Mouse (Mus musculus) intestine, postnatal 0 days (tissue): ENCODE data around the gene Rgs19. TPM values are rescaled to one million over a fixed set of nuclear protein-coding genes. Genes with fewer than 3 reads are reported as not detected.

Source experiments
- ATAC-seq: fragments of 200-750 bp; cut with Nextera tagmentation; 2 replicates; pipeline ENCODE4 v1.8.0; 2017; ENCODE audit warnings: mild to moderate bottlenecking, moderate TSS enrichment, moderate library complexity
- H3K27ac ChIP-seq: fragments of 300-500 bp; sonication (generic); 2 replicates; pipeline ENCODE4 v1.5.1; 2014; ENCODE audit warnings: mild to moderate bottlenecking, low read depth, low read length, moderate library complexity
- H3K27me3 ChIP-seq: fragments of 300-500 bp; sonication (generic); replicated peaks from 2 replicates; pipeline ENCODE4 v1.6.1; 2014; ENCODE audit warnings: low read length, mixed read lengths; ENCODE audit not compliant: control insufficient read depth, insufficient read depth
- H3K36me3 ChIP-seq: fragments of 300-500 bp; sonication (generic); 2 replicates; pipeline ENCODE4 v1.6.1; 2014; ENCODE audit warnings: mild to moderate bottlenecking, moderate library complexity; ENCODE audit not compliant: control insufficient read depth, insufficient read depth
- H3K4me1 ChIP-seq: fragments of 300-500 bp; sonication (generic); replicated peaks from 2 replicates; pipeline ENCODE4 v1.6.1; 2014; ENCODE audit warnings: antibody characterized with exemption, low read length, mixed read lengths; ENCODE audit not compliant: control insufficient read depth, insufficient read depth
- H3K4me2 ChIP-seq: fragments of 300-500 bp; sonication (generic); replicated peaks from 2 replicates; pipeline ENCODE4 v1.6.1; 2014; ENCODE audit warnings: low read depth, mild to moderate bottlenecking, moderate library complexity
- H3K4me3 ChIP-seq: fragments of 300-500 bp; sonication (generic); 2 replicates; pipeline ENCODE4 v1.5.1; 2014; ENCODE audit warnings: low read depth, low read length
- H3K9ac ChIP-seq: fragments of 300-500 bp; sonication (generic); 2 replicates; pipeline ENCODE4 v1.6.1; 2014; ENCODE audit warnings: mild to moderate bottlenecking, low read depth, low read length
- H3K9me3 ChIP-seq: fragments of 300-500 bp; sonication (generic); 2 replicates; pipeline ENCODE4 v1.6.1; 2016; ENCODE audit warnings: mixed run types; ENCODE audit not compliant: control insufficient read depth
- CTCF ChIP-seq: sonication (generic); IDR thresholded peaks from 2 replicates; pipeline ENCODE4 v1.5.1; 2016; ENCODE audit warnings: low read depth, mild to moderate bottlenecking, control low read depth, antibody characterized with exemption, moderate library complexity
- WGBS: fragments of 180-500 bp; shearing (Covaris S2); extraction: QIAGEN DNeasy Blood & Tissue Kit; methylation state at CpG from one replicate; pipeline ENCODE4 v1.1.7; 2014; 5-methylcytosine and 5-hydroxymethylcytosine counted together
- polyA plus RNA-seq: library from polyadenylated mRNA; unstranded; fragments of >200 nt; fragmentation: Nextera tagmentation; extraction: Ambion mirVana; gene quantifications from 2 replicates; pipeline ENCODE4 v1.2.1, GENCODE M21; 2015

The Rgs19 gene
- polyA plus RNA-seq, 1 experiment from 2014 or later, result 11.3 TPM

DNA sequence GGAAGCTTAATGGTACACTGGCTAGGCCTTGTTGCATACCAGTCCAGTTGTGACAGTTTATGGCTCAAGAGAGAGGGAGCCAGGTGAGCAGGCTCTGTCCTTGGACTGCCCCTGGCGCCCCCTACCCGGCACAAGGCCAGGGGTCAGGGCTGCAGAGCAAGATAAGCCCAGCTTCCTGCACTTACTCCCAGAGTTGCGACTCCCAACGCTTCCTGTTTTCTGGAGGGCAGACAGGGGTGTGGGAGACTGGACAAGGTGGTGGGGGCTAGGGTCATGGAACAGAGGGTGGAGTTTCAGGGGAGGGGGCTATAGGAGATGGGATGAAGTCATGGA is 30.5 kb downstream of the Rgs19 start:
- Histone ChIP-seq H3K4me1 (no peaks in the 10 kb centered on the region), H3K4me3 (no peak overlapping the region), H3K9ac (no peak overlapping the region), H3K4me2 (no peak overlapping the region), H3K27ac (no peak overlapping the region), H3K9me3 (no peaks in the 10 kb centered on the region), H3K27me3 (peaks cover 46% of the 10 kb centered on the region), H3K36me3 (peaks cover 6% of the 10 kb centered on the region; the same call in 1 of the 2 replicates)
- WGBS, result 33% methylated on average over 4 of the region's 4 CpGs
- no peak for ATAC-seq
- no peak for TF ChIP-seq CTCF

DNA sequence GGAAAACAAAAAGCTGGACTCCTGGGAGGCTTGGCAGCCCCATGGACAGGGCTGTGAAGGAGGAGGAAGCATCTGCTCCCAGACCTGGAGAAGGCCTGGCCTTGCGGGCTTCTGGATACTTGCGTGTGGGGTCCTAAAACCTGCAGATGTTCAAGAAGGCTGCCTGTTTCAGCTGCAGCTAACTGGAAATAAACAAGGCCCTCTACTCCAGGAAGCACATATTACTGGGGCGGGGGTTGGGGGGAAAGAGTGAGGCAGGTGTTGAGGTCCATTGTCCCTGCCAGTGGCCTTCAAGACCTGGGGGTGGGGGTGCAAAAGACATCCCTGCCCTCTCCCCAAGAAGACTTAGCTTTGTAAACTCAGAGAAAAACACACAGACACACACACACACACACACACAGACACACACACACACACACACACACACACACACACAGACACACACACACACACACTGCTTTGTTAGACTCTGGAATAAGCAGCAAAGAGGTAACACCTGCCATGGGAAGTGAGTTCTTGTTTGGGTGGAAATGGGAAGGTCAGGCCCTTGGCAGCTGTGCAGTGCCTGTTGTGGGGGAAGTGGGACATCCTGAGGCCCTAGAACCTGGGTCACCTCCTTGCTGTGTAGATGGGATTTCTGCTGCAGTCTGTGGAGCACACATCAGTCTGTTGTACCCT is 31.0 kb downstream of the Rgs19 start:
- WGBS, result 78% methylated on average over 3 of the region's 3 CpGs
- H3K27me3 ChIP-seq, result peaks cover 41% of the 10 kb centered on the region
- no peak for TF ChIP-seq CTCF
- no peak overlapping the region for H3K4me3 ChIP-seq
- H3K4me2 ChIP-seq, result no peak overlapping the region
- H3K27ac ChIP-seq, result no peak overlapping the region
- peaks cover 6% of the 10 kb centered on the region; the same call in 1 of the 2 replicates for H3K36me3 ChIP-seq
- no peaks in the 10 kb centered on the region for H3K4me1 ChIP-seq
- no peak overlapping the region for H3K9ac ChIP-seq
- no peaks in the 10 kb centered on the region for H3K9me3 ChIP-seq
- no peak for ATAC-seq

DNA sequence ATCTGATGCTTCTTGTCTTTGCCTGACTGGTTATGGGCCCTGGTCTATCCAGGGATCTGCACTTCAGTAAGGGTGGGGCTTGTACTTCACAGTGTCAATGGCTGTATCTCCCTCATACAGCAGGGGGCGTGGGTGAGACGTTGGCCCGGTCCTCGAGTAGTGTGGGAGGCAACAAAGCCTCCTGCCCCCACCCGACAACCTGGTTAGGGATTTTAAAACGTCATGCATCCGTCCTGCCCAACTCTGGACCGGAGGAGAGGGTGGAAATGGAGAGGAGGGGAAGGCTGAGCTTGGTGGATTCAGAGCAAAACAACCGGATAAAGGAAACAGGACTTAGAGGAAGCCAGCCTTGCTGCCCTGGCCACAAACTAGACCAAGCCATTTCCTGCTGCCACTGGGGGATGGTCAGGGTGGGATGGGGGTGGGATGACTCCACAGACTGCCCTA is 34.1 kb downstream of the Rgs19 start:
- Histone ChIP-seq H3K27ac (no peak overlapping the region), H3K36me3 (peaks cover 34% of the 10 kb centered on the region), H3K4me1 (no peaks in the 10 kb centered on the region; the same call in 1 of the 2 replicates), H3K9me3 (no peaks in the 10 kb centered on the region), H3K9ac (no peak overlapping the region), H3K27me3 (peaks cover 55% of the 10 kb centered on the region), H3K4me2 (no peak overlapping the region), H3K4me3 (no peak overlapping the region)
- WGBS, result 31% methylated on average over 9 of the region's 9 CpGs
- ATAC-seq, result peak; percentile 70; the same call in 1 of the 2 replicates
- TF ChIP-seq CTCF, result peak; percentile 67

DNA sequence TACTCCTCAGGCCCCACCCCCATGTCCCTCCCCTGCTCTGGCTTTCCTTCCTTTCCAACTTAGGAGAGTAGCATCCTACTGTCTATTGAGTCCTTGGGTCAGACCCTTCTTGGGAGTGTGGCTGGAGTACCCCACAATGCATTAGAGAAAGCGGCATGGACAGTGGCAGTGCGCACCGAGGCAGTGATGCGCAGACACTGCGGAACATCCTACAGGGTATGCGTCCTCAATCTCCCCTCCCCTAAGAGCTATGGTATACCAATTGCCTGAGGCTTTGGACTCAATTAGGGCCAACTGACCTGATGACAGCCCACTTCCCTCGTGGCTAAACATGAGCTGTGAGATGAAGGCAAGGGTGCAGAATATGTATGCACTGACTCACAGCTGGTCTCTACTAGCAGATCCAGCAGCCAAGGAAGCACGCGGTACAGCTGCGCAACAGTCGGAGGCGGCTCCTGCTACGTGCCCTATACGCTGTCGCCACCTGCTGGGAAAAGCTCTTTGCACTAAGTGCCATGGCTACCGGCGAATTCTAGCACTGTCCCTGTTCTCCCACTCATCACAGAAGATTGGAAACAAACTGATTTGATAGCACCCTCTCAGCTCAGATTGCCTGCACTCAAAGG is 34.7 kb downstream of the Rgs19 start:
- H3K4me3 ChIP-seq, result no peak overlapping the region
- H3K4me1 ChIP-seq, result no peaks in the 10 kb centered on the region; the same call in 1 of the 2 replicates
- no peaks in the 10 kb centered on the region for H3K9me3 ChIP-seq
- peak; percentile 76 for TF ChIP-seq CTCF
- no peak overlapping the region; the same call in 1 of the 2 replicates for H3K27ac ChIP-seq
- peaks cover 38% of the 10 kb centered on the region for H3K36me3 ChIP-seq
- WGBS, result 47% methylated on average over 17 of the region's 17 CpGs
- ATAC-seq, result peak; percentile 71
- H3K27me3 ChIP-seq, result peaks cover 55% of the 10 kb centered on the region
- H3K9ac ChIP-seq, result no peak overlapping the region
- no peak overlapping the region for H3K4me2 ChIP-seq

- no peak for TF ChIP-seq CTCF
- peaks cover 38% of the 10 kb centered on the region for H3K36me3 ChIP-seq
- H3K27me3 ChIP-seq, result peaks cover 54% of the 10 kb centered on the region
- H3K9ac ChIP-seq, result no peak overlapping the region
- H3K27ac ChIP-seq, result no peak overlapping the region
- H3K4me1 ChIP-seq, result no peaks in the 10 kb centered on the region; the same call in 1 of the 2 replicates
- no peaks in the 10 kb centered on the region for H3K9me3 ChIP-seq
- ATAC-seq, result no peak
- no peak overlapping the region for H3K4me2 ChIP-seq
- 86% methylated on average over 7 of the region's 7 CpGs for WGBS
- no peak overlapping the region for H3K4me3 ChIP-seq
Measured at GRCm38 (mm10) chr2:181658528-181658927, 35.2 kb downstream of the Rgs19 start.

DNA sequence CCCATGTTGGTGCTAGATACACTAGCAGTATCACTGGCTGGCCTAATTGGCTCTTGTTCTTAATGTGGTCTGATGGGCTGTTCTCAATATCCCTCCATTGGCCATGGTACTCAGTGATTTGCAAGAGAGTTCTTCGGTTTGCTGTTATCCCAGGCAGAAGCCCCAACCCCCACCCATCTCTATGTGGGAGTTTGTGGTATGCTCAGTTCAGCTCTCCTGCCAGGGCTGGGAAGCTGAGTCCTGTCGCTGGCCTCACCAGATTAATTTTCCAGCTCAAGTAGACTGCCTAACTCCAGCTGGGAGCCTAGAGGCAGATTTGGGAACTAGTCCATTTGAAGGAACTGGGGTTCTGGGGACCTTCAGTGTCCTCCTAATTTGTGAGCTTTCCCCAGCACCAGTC is 36.3 kb downstream of the Rgs19 start:
- H3K9me3 ChIP-seq, result no peaks in the 10 kb centered on the region
- TF ChIP-seq CTCF, result no peak
- H3K36me3 ChIP-seq, result peaks cover 43% of the 10 kb centered on the region
- H3K9ac ChIP-seq, result no peak overlapping the region
- no peak overlapping the region for H3K4me2 ChIP-seq
- 88% methylated on average over 2 of the region's 2 CpGs for WGBS
- H3K27ac ChIP-seq, result no peak overlapping the region
- H3K4me3 ChIP-seq, result no peak overlapping the region
- ATAC-seq, result no peak
- peaks cover under 1% of the 10 kb centered on the region; the same call in 1 of the 2 replicates for H3K4me1 ChIP-seq
- peaks cover 50% of the 10 kb centered on the region for H3K27me3 ChIP-seq
